Mouse (Mus musculus) embryonic facial prominence, embryonic 10.5 days (tissue): ENCODE measurements around the gene Rgsl1. TPM values are rescaled to one million over a fixed set of nuclear protein-coding genes. Genes with fewer than 3 reads are reported as not detected.
"Not testable (repeated sequence)": the region's sequence is repeated elsewhere in the genome, so short reads cannot be mapped to it uniquely, and the experiment has no call there.

Experiments
- DNase-seq: peaks from one replicate; pipeline ENCODE4 v3.0.0-alpha.2; 2017; ENCODE audit warnings: low spot score
- H3K27ac ChIP-seq: fragments of 300-500 bp; sonication (generic); replicated peaks from 2 replicates; pipeline ENCODE4 v1.5.1; 2016; ENCODE audit warnings: mild to moderate bottlenecking
- H3K27me3 ChIP-seq: fragments of 300-500 bp; sonication (generic); replicated peaks from 2 replicates; pipeline ENCODE4 v1.6.1; 2016; ENCODE audit warnings: low read depth, mild to moderate bottlenecking; ENCODE audit not compliant: poor library complexity, severe bottlenecking
- H3K36me3 ChIP-seq: fragments of 300-500 bp; sonication (generic); replicated peaks from 2 replicates; pipeline ENCODE4 v1.6.1; 2016; ENCODE audit warnings: mild to moderate bottlenecking, moderate library complexity
- H3K4me1 ChIP-seq: fragments of 300-500 bp; sonication (generic); 2 replicates; pipeline ENCODE4 v1.6.1; 2016
- H3K4me3 ChIP-seq: fragments of 300-500 bp; sonication (generic); 2 replicates; pipeline ENCODE4 v1.5.1; 2016; ENCODE audit warnings: mild to moderate bottlenecking, moderate library complexity
- H3K9me3 ChIP-seq: fragments of 300-500 bp; sonication (generic); 2 replicates; pipeline ENCODE4 v1.6.1; 2016; ENCODE audit warnings: mild to moderate bottlenecking
- WGBS: fragments of 180-500 bp; shearing (Covaris S2); methylation state at CpG from one replicate; pipeline ENCODE4 v1.1.7; 2016; 5-methylcytosine and 5-hydroxymethylcytosine counted together
- polyA plus RNA-seq: library from polyadenylated mRNA; unstranded; fragments of >200 nt; fragmentation: Nextera tagmentation; extraction: Ambion mirVana; gene quantifications from 2 replicates; pipeline ENCODE4 v1.2.1, GENCODE M21; 2016

The Rgsl1 gene
- polyA plus RNA-seq, 1 experiment from 2014 or later = 0.07 TPM

- no peak for DNase-seq
- Histone ChIP-seq H3K27me3 (no peaks in the 10 kb centered on the region), H3K36me3 (no peaks in the 10 kb centered on the region), H3K4me3 (no peak overlapping the region), H3K27ac (no peak overlapping the region), H3K9me3 (no peaks in the 10 kb centered on the region), H3K4me1 (0 out of 2 replicates have a peak, but pooled peaks cover 5% of the 10 kb centered on the region)
- WGBS = 84% methylated on average over 10 of the region's 10 CpGs
These were observed 73.8 kb downstream of the Rgsl1 start for GRCm38 (mm10) chr1:153769998-153770775.

GRCm38 (mm10) chr1:153769571-153769970 is 74.4 kb downstream of the Rgsl1 start:
- H3K4me3 ChIP-seq, H3K4me1 ChIP-seq, H3K27me3 ChIP-seq, H3K36me3 ChIP-seq, H3K9me3 ChIP-seq, DNase-seq, H3K27ac ChIP-seq: not testable (repeated sequence)
- 63% methylated on average over 6 of the region's 6 CpGs for WGBS

GRCm38 (mm10) chr1:153768465-153768864 is 75.5 kb downstream of the Rgsl1 start:
- Histone ChIP-seq H3K27me3 (no peaks in the 10 kb centered on the region), H3K9me3 (no peaks in the 10 kb centered on the region), H3K36me3 (no peaks in the 10 kb centered on the region), H3K4me1 (0 out of 2 replicates have a peak, but pooled peaks cover 5% of the 10 kb centered on the region), H3K4me3 (no peak overlapping the region), H3K27ac (no peak overlapping the region)
- 88% methylated on average over 5 of the region's 5 CpGs for WGBS
- no peak for DNase-seq

- 91% methylated on average over 1 of the region's 1 CpGs for WGBS
- DNase-seq = no peak
- H3K27ac ChIP-seq = no peak overlapping the region
- no peaks in the 10 kb centered on the region for H3K9me3 ChIP-seq
- no peaks in the 10 kb centered on the region for H3K36me3 ChIP-seq
- no peaks in the 10 kb centered on the region for H3K27me3 ChIP-seq
- H3K4me3 ChIP-seq = no peak overlapping the region
- H3K4me1 ChIP-seq = 0 out of 2 replicates have a peak, but pooled peaks cover 5% of the 10 kb centered on the region
These were observed 76.7 kb downstream of the Rgsl1 start for GRCm38 (mm10) chr1:153767281-153767680.

- Histone ChIP-seq H3K9me3 (no peaks in the 10 kb centered on the region), H3K4me1 (0 out of 2 replicates have a peak, but pooled peaks cover 5% of the 10 kb centered on the region), H3K4me3 (no peak overlapping the region), H3K27ac (no peak overlapping the region), H3K27me3 (no peaks in the 10 kb centered on the region), H3K36me3 (peaks cover 2% of the 10 kb centered on the region; the same call in 1 of the 2 replicates)
- no peak for DNase-seq
- WGBS = 50% methylated on average over 8 of the region's 8 CpGs
These were observed 77.6 kb downstream of the Rgsl1 start for GRCm38 (mm10) chr1:153766298-153766697.

DNA sequence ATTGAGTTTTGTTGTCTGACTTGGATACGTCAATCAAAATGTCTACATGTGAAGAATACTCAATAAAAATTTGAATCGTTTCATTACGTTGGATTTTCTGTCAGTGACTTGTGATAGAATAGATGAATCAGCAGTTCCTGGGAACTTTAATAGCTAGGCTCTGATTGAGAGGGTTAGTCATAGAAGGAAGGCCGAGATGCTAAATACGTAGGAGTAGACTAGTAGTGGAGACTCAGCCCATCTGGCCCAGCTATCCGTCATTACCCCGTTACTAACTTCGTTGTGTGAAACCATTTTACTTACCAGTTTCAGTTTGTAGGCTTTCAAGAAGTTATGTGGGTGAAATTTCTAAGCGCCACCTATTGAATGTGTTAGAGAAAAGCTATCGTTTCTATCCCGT is 79.8 kb downstream of the Rgsl1 start:
- peaks cover 6% of the 10 kb centered on the region; the same call in 1 of the 2 replicates for H3K36me3 ChIP-seq
- WGBS = 89% methylated on average over 11 of the region's 11 CpGs
- no peak for DNase-seq

GRCm38 (mm10) chr1:153753725-153754464 is 90.0 kb downstream of the Rgsl1 start:
- no peak overlapping the region for H3K27ac ChIP-seq
- peaks cover 4% of the 10 kb centered on the region; the same call in 1 of the 2 replicates for H3K27me3 ChIP-seq
- peaks cover 16% of the 10 kb centered on the region for H3K4me1 ChIP-seq
- no peaks in the 10 kb centered on the region for H3K9me3 ChIP-seq
- no peak overlapping the region for H3K4me3 ChIP-seq
- peaks cover 5% of the 10 kb centered on the region for H3K36me3 ChIP-seq
- WGBS = 79% methylated on average over 25 of the region's 25 CpGs
- DNase-seq = no peak

More for the DNA sequence above, 79.8 kb downstream of the Rgsl1 start:
- no peaks in the 10 kb centered on the region for H3K27me3 ChIP-seq
- H3K4me1 ChIP-seq = no peaks in the 10 kb centered on the region
- H3K4me3 ChIP-seq = no peak overlapping the region
- H3K27ac ChIP-seq = no peak overlapping the region
- H3K9me3 ChIP-seq = no peaks in the 10 kb centered on the region

DNA sequence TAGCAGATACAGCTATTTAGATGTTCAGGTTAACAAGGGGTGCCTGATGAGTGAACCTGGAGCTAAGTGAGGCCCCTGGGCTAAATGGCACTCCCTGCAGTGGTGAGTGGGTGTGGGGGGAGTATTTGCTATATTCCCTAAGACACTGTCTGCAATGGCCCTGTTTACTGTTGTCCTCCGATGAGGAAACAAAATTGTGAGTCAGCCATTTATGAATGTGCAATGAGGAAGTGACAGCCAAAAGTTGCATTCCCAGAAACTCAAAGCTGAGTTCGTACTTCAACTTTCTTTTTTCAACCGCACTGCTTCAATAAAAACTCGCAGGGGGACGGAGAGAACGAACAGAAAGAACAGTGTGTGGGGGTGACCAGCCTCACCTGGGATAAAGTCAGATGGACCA is 91.4 kb downstream of the Rgsl1 start:
- 94% methylated on average over 6 of the region's 6 CpGs for WGBS
- no peaks in the 10 kb centered on the region for H3K9me3 ChIP-seq
- H3K27me3 ChIP-seq = peaks cover 11% of the 10 kb centered on the region; the same call in 1 of the 2 replicates
- no peak overlapping the region for H3K4me3 ChIP-seq
- peaks cover 5% of the 10 kb centered on the region for H3K36me3 ChIP-seq
- no peak overlapping the region for H3K27ac ChIP-seq
- no peak for DNase-seq
- H3K4me1 ChIP-seq = peaks cover 23% of the 10 kb centered on the region

DNA sequence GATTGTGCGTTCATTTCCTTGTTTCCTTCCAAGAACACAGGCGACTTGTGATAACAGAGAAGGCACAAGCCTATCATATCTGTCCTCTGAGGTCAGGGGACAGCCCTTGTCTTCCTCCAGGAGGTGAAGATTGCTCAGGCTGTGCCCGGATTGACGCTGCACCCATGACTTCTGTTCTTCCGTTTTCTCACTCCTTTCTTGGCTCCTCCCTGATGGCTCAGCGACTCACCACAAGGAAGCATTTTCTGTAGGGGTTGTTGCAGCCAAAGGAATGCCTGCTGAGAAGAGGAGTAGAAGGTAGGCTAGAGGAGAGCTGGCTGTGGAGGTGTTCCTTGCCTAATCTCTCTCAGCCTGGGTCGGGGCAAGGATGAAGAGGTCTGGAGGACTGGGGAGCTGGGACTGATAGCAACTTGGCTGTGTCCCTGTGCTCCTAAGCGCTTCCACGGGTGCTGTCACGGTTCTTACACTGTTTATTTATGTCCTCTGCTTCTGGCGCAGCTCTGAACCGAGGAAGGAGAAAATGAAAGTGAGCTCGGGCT is 92.1 kb downstream of the Rgsl1 start:
- no peak for DNase-seq
- 54% methylated on average over 13 of the region's 13 CpGs for WGBS
- Histone ChIP-seq H3K4me3 (peak overlapping the region; percentile 30; the same call in 1 of the 2 replicates), H3K27ac (no peak overlapping the region), H3K4me1 (peaks cover 23% of the 10 kb centered on the region), H3K9me3 (no peaks in the 10 kb centered on the region), H3K36me3 (peaks cover 5% of the 10 kb centered on the region), H3K27me3 (peaks cover 14% of the 10 kb centered on the region; the same call in 1 of the 2 replicates)

- Histone ChIP-seq H3K36me3 (peaks cover 5% of the 10 kb centered on the region), H3K4me3 (peak overlapping the region; percentile 57), H3K9me3 (no peaks in the 10 kb centered on the region), H3K27me3 (peaks cover 21% of the 10 kb centered on the region; the same call in 1 of the 2 replicates), H3K4me1 (peaks cover 28% of the 10 kb centered on the region), H3K27ac (peak overlapping the region; percentile 92)
- DNase-seq = no peak
- WGBS = 70% methylated on average over 6 of the region's 6 CpGs
These were observed 93.9 kb downstream of the Rgsl1 start for GRCm38 (mm10) chr1:153750054-153750453.

DNA sequence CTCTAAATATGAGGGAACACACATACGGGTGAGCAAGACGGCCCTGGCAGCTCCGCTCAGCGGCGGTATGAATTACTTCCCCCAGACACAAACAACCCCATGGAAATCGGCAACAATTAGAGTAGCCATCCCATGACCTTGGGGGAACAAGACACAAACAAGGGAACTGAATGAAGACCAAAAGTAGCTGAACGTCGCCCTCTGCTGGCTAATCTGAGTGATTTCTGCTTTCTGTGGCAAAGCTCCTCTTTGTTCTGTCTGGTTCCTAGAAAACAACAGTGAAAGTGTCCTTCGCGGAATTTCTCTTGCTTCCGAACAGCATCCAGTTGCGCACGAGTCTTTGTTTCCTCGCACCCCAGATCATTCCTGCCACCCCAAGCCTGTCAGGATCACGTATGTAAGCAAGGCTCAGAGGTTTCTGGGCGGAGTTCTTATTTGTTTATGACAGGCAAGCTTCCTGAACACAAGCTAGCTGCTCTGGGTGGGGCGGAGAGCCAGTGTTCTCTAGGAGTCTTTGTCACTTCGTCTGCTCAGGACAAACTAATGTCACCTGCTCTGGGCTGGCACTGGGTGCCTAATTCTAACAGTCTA is 94.6 kb downstream of the Rgsl1 start, which contains the start of gene Rnasel:
Gene Rnasel (plus strand): TSS at position 216 of the 591 bp plus-strand sequence.
- Histone ChIP-seq H3K4me1 (peaks cover 28% of the 10 kb centered on the region), H3K27me3 (peaks cover 23% of the 10 kb centered on the region; the same call in 1 of the 2 replicates)
- WGBS = 7% methylated on average over 18 of the region's 18 CpGs

DNA sequence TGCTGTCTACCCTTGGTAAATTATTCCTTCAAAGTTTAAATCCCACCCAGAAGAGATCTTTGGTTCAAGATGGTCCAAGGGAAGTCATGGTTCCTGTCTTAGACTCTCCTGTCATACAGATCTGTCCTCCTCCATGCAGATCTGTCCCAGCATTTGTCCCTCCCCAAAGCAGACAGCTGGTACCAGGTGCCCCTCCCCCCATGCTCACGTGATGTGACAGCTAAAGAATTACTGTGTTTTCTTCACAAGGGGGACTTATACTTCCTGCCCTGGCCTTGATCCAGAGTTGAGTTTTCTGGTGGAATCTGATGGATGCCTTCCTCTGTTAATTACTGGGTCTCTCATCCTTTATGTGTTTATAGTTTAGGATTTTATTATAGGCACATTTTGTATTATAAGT is 95.4 kb downstream of the Rgsl1 start:
- Histone ChIP-seq H3K4me3 (no peak overlapping the region), H3K27me3 (peaks cover 26% of the 10 kb centered on the region; the same call in 1 of the 2 replicates), H3K36me3 (peaks cover 9% of the 10 kb centered on the region), H3K4me1 (peaks cover 28% of the 10 kb centered on the region), H3K27ac (peak overlapping the region; percentile 92; the same call in 1 of the 2 replicates), H3K9me3 (no peaks in the 10 kb centered on the region)
- WGBS = 8% methylated on average over 1 of the region's 1 CpGs
- peak; percentile 55 for DNase-seq

More for the DNA sequence above, 94.6 kb downstream of the Rgsl1 start, which contains the start of gene Rnasel:
- Histone ChIP-seq H3K27ac (peak within 1 kb of the TSS; percentile 92), H3K9me3 (no peaks in the 10 kb centered on the region), H3K4me3 (peak within 1 kb of the TSS; percentile 57), H3K36me3 (peaks cover 1% of the 10 kb centered on the region; the same call in 1 of the 2 replicates)
- DNase-seq = peak; percentile 83
